Mouse (Mus musculus): ENCODE measurements around the gene Pigr. TPM values are rescaled to one million over a fixed set of nuclear protein-coding genes. Genes with fewer than 3 reads are reported as not detected.

Gene Pigr
- total RNA-seq, 2 experiments from 2014 or later, result 0.14 TPM; not detected in 1

- no peak for DNase-seq (ENCODE audit: extremely low spot score in 1 of 2, low spot score in 2 of 2)
- H3K27ac ChIP-seq, result no peak overlapping the region
- H3K4me3 ChIP-seq, result no peak overlapping the region
- intact Hi-C loops (cut with DNase I), result no loop called here
- TF ChIP-seq CTCF (IDR thresholded peaks at IDR 0.05), result no peak
Measured at GRCm38 (mm10) chr1:130801511-130801910, 25.0 kb upstream of the Pigr start.

- no peak for DNase-seq (ENCODE audit: extremely low spot score in 1 of 2, low spot score in 2 of 2)
- intact Hi-C loops (cut with DNase I), result no loop called here
- no peak overlapping the region for H3K4me3 ChIP-seq
- TF ChIP-seq CTCF (IDR thresholded peaks at IDR 0.05), result no peak
- no peak overlapping the region for H3K27ac ChIP-seq
Measured at GRCm38 (mm10) chr1:130802976-130803375, 23.5 kb upstream of the Pigr start.

- TF ChIP-seq CTCF (IDR thresholded peaks at IDR 0.05), result no peak
- H3K27ac ChIP-seq, result no peak overlapping the region
- DNase-seq (ENCODE audit: extremely low spot score in 1 of 2, low spot score in 2 of 2), result no peak
- intact Hi-C loops (cut with DNase I), result no loop called here
- H3K4me3 ChIP-seq, result no peak overlapping the region
Measured at GRCm38 (mm10) chr1:130804279-130804678, 22.2 kb upstream of the Pigr start.

- no peak for TF ChIP-seq CTCF (IDR thresholded peaks at IDR 0.05)
- Histone ChIP-seq H3K27ac (no peak overlapping the region), H3K4me3 (no peak overlapping the region)
- intact Hi-C loops (cut with DNase I), result no loop called here
- no peak for DNase-seq (ENCODE audit: extremely low spot score in 1 of 2, low spot score in 2 of 2)
Measured at GRCm38 (mm10) chr1:130810906-130811305, 15.6 kb upstream of the Pigr start.

- no peak for DNase-seq (ENCODE audit: extremely low spot score in 1 of 2, low spot score in 2 of 2)
- Histone ChIP-seq H3K27ac (no peak overlapping the region), H3K4me3 (no peak overlapping the region)
- intact Hi-C loops (cut with DNase I), result no loop called here
- no peak for TF ChIP-seq CTCF (IDR thresholded peaks at IDR 0.05)
Measured at GRCm38 (mm10) chr1:130811316-130811715, 15.2 kb upstream of the Pigr start.

GRCm38 (mm10) chr1:130819737-130820136 is 6.7 kb upstream of the Pigr start:
- no peak overlapping the region for H3K4me3 ChIP-seq
- intact Hi-C loops (cut with DNase I), result no loop called here
- no peak for DNase-seq (ENCODE audit: extremely low spot score in 1 of 2, low spot score in 2 of 2)
- TF ChIP-seq CTCF (IDR thresholded peaks at IDR 0.05), result no peak
- H3K27ac ChIP-seq, result no peak overlapping the region

GRCm38 (mm10) chr1:130820316-130821148 is 6.0 kb upstream of the Pigr start:
- DNase-seq (ENCODE audit: extremely low spot score in 1 of 2, low spot score in 2 of 2), result no peak
- H3K4me3 ChIP-seq, result no peak overlapping the region

GRCm38 (mm10) chr1:130821149-130821471 is 5.4 kb upstream of the Pigr start:
- no peak overlapping the region for H3K27ac ChIP-seq
- intact Hi-C loops (cut with DNase I), result no loop called here
- no peak overlapping the region for H3K4me3 ChIP-seq
- no peak for DNase-seq (ENCODE audit: extremely low spot score in 1 of 2, low spot score in 2 of 2)
- no peak for TF ChIP-seq CTCF (IDR thresholded peaks at IDR 0.05)

More at GRCm38 (mm10) chr1:130820316-130821148, 6.0 kb upstream of the Pigr start:
- intact Hi-C loops (cut with DNase I), result no loop called here
- no peak overlapping the region for H3K27ac ChIP-seq
- no peak for TF ChIP-seq CTCF (IDR thresholded peaks at IDR 0.05)

- H3K4me3 ChIP-seq, result no peak overlapping the region
- no peak for TF ChIP-seq CTCF (IDR thresholded peaks at IDR 0.05)
- no peak overlapping the region for H3K27ac ChIP-seq
- intact Hi-C loops (cut with DNase I), result no loop called here
- no peak for DNase-seq (ENCODE audit: extremely low spot score in 1 of 2, low spot score in 2 of 2)
Measured at GRCm38 (mm10) chr1:130821911-130822625, 4.4 kb upstream of the Pigr start.

GRCm38 (mm10) chr1:130828656-130829055 is 2.2 kb downstream of the Pigr start:
- intact Hi-C loops (cut with DNase I), result no loop called here
- no peak for TF ChIP-seq CTCF (IDR thresholded peaks at IDR 0.05)
- no peak for DNase-seq (ENCODE audit: extremely low spot score in 1 of 2, low spot score in 2 of 2)
- no peak overlapping the region for H3K4me3 ChIP-seq
- H3K27ac ChIP-seq, result no peak overlapping the region

- H3K4me3 ChIP-seq, result no peak overlapping the region
- no peak for TF ChIP-seq CTCF (IDR thresholded peaks at IDR 0.05)
- DNase-seq (ENCODE audit: extremely low spot score in 1 of 2, low spot score in 2 of 2), result no peak
- H3K27ac ChIP-seq, result no peak overlapping the region
- intact Hi-C loops (cut with DNase I), result loop anchor here (5.0 kb wide), 1 partner anchor 998 kb away; no protein-coding TSS in a partner anchor
Measured at GRCm38 (mm10) chr1:130829906-130830830, 3.7 kb downstream of the Pigr start.

Data from left cerebral cortex, adult 2 months (tissue).